Mouse (Mus musculus): ENCODE measurements around the gene Fgr. TPM values are rescaled to one million over a fixed set of nuclear protein-coding genes. Genes with fewer than 3 reads are reported as not detected.

Fgr gene
- polyA plus RNA-seq, 1 experiment from 2014 or later, result 0.08 TPM

GRCm38 (mm10) chr4:132950999-132951398 is 22.9 kb upstream of the Fgr start:
- WGBS, result 48% methylated on average over 2 of the region's 2 CpGs
- DNase-seq (ENCODE audit: low spot score), result no peak
- no peak for ATAC-seq (replicated peaks; ENCODE audit: insufficient number of reproducible peaks, low FRiP score, low TSS enrichment, low read depth)

GRCm38 (mm10) chr4:132954530-132955394 is 19.1 kb upstream of the Fgr start:
- WGBS, result 67% methylated on average over 7 of the region's 7 CpGs
- no peak overlapping the region for H3K4me3 ChIP-seq (ENCODE audit: low read depth, low read length)
- ATAC-seq (replicated peaks; ENCODE audit: insufficient number of reproducible peaks, low FRiP score, low TSS enrichment, low read depth) (no peak), DNase-seq (ENCODE audit: low spot score) (no peak)
- no peaks in the 10 kb centered on the region for H3K27me3 ChIP-seq (ENCODE audit: control insufficient read depth, insufficient read depth, low read length)
- H3K9ac ChIP-seq (replicated peaks; ENCODE audit: low read length), result no peak overlapping the region
- H3K9me3 ChIP-seq (replicated peaks; ENCODE audit: control insufficient read depth, low read length), result no peaks in the 10 kb centered on the region
- H3K27ac ChIP-seq (replicated peaks; ENCODE audit: low read depth, low read length), result no peak overlapping the region; the same call in 1 of the 2 replicates
- 0 out of 2 replicates have a peak, but pooled peaks cover 3% of the 10 kb centered on the region for H3K4me1 ChIP-seq (ENCODE audit: control insufficient read depth, insufficient read depth, low read length)
- no peaks in the 10 kb centered on the region for H3K36me3 ChIP-seq (replicated peaks; ENCODE audit: control insufficient read depth, insufficient read depth, low read depth, low read length)
- H3K4me2 ChIP-seq (ENCODE audit: low read depth, low read length), result no peak overlapping the region

More at GRCm38 (mm10) chr4:132950999-132951398, 22.9 kb upstream of the Fgr start:
- Histone ChIP-seq H3K4me1 (ENCODE audit: control insufficient read depth, insufficient read depth, low read length) (peaks cover 3% of the 10 kb centered on the region; the same call in 1 of the 2 replicates), H3K4me3 (ENCODE audit: low read depth, low read length) (no peak overlapping the region), H3K9me3 (replicated peaks; ENCODE audit: control insufficient read depth, low read length) (no peaks in the 10 kb centered on the region), H3K27me3 (ENCODE audit: control insufficient read depth, insufficient read depth, low read length) (no peaks in the 10 kb centered on the region), H3K27ac (replicated peaks; ENCODE audit: low read depth, low read length) (no peak overlapping the region), H3K9ac (replicated peaks; ENCODE audit: low read length) (no peak overlapping the region), H3K36me3 (replicated peaks; ENCODE audit: control insufficient read depth, insufficient read depth, low read depth, low read length) (no peaks in the 10 kb centered on the region), H3K4me2 (ENCODE audit: low read depth, low read length) (no peak overlapping the region)

- H3K4me1 ChIP-seq (ENCODE audit: control insufficient read depth, insufficient read depth, low read length), result 0 out of 2 replicates have a peak, but pooled peaks cover 3% of the 10 kb centered on the region
- WGBS, result 31% methylated on average over 2 of the region's 2 CpGs
- H3K27ac ChIP-seq (replicated peaks; ENCODE audit: low read depth, low read length), result peak overlapping the region; percentile 44
- no peak overlapping the region for H3K9ac ChIP-seq (replicated peaks; ENCODE audit: low read length)
- no peaks in the 10 kb centered on the region for H3K9me3 ChIP-seq (replicated peaks; ENCODE audit: control insufficient read depth, low read length)
- H3K27me3 ChIP-seq (ENCODE audit: control insufficient read depth, insufficient read depth, low read length), result no peaks in the 10 kb centered on the region
- no peak for DNase-seq (ENCODE audit: low spot score)
- H3K4me3 ChIP-seq (ENCODE audit: low read depth, low read length), result no peak overlapping the region
- no peak overlapping the region for H3K4me2 ChIP-seq (ENCODE audit: low read depth, low read length)
- ATAC-seq (replicated peaks; ENCODE audit: insufficient number of reproducible peaks, low FRiP score, low TSS enrichment, low read depth), result no peak
- no peaks in the 10 kb centered on the region for H3K36me3 ChIP-seq (replicated peaks; ENCODE audit: control insufficient read depth, insufficient read depth, low read depth, low read length)
These were observed 18.5 kb upstream of the Fgr start for GRCm38 (mm10) chr4:132955395-132955791.

- H3K9ac ChIP-seq (replicated peaks; ENCODE audit: low read length), result peak overlapping the region; percentile 15; the same call in 1 of the 2 replicates
- H3K9me3 ChIP-seq (replicated peaks; ENCODE audit: control insufficient read depth, low read length), result no peaks in the 10 kb centered on the region
- H3K36me3 ChIP-seq (replicated peaks; ENCODE audit: control insufficient read depth, insufficient read depth, low read depth, low read length), result no peaks in the 10 kb centered on the region
- H3K4me2 ChIP-seq (ENCODE audit: low read depth, low read length), result no peak overlapping the region
- peak; percentile 70 for DNase-seq (ENCODE audit: low spot score)
- ATAC-seq (replicated peaks; ENCODE audit: insufficient number of reproducible peaks, low FRiP score, low TSS enrichment, low read depth), result peak; percentile 82
- H3K4me3 ChIP-seq (ENCODE audit: low read depth, low read length), result no peak overlapping the region
- WGBS, result 6% methylated on average over 10 of the region's 10 CpGs
- H3K4me1 ChIP-seq (ENCODE audit: control insufficient read depth, insufficient read depth, low read length), result 0 out of 2 replicates have a peak, but pooled peaks cover 3% of the 10 kb centered on the region
- H3K27ac ChIP-seq (replicated peaks; ENCODE audit: low read depth, low read length), result peak overlapping the region; percentile 61
- H3K27me3 ChIP-seq (ENCODE audit: control insufficient read depth, insufficient read depth, low read length), result no peaks in the 10 kb centered on the region
These were observed 14.9 kb upstream of the Fgr start for GRCm38 (mm10) chr4:132958741-132959678.

DNA sequence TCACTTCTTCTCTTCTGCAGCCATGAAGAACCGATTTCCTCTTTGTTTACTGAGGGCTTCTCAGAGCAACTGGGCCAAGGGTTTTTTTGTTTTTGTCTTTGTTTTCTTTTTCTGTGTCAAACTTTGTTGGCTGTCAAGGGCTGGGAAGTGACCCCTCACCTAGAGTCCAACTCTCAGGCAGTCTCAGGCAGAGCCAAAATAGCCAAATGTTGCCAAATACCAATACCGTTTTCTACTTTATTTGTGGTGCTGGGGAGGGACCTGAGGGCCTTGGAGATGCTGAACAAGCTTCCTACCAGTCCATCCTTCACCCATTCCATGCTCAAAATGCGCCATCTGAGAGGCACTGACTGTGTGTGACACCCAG is 14.2 kb upstream of the Fgr start:
- no peak overlapping the region for H3K4me3 ChIP-seq (ENCODE audit: low read depth, low read length)

DNA sequence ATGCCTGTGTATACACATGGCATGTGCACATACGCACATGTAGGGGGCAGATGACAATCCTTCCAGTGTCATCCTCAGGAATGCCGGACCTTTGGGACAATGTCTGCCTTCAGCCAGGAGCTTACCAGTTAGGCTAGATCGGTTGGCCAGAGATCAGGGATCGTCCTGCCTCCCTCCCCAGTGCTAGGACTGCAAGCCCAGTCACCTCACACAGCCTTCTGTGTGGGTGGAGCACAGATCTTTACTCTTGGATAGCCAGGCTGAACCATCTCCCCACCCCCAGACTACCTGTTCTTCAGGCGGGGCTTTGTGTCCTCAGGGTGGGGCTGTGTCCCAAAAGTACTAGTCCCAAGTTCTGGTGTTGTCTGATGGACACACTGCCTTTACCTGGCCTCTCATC is 13.6 kb upstream of the Fgr start:
- H3K4me3 ChIP-seq (ENCODE audit: low read depth, low read length), result no peak overlapping the region
- H3K36me3 ChIP-seq (replicated peaks; ENCODE audit: control insufficient read depth, insufficient read depth, low read depth, low read length), result no peaks in the 10 kb centered on the region
- H3K4me1 ChIP-seq (ENCODE audit: control insufficient read depth, insufficient read depth, low read length), result 0 out of 2 replicates have a peak, but pooled peaks cover 3% of the 10 kb centered on the region
- no peak overlapping the region for H3K27ac ChIP-seq (replicated peaks; ENCODE audit: low read depth, low read length)
- DNase-seq (ENCODE audit: low spot score) (no peak), ATAC-seq (replicated peaks; ENCODE audit: insufficient number of reproducible peaks, low FRiP score, low TSS enrichment, low read depth) (no peak)
- no peak overlapping the region for H3K4me2 ChIP-seq (ENCODE audit: low read depth, low read length)
- H3K27me3 ChIP-seq (ENCODE audit: control insufficient read depth, insufficient read depth, low read length), result no peaks in the 10 kb centered on the region
- WGBS, result 55% methylated on average over 5 of the region's 5 CpGs
- H3K9me3 ChIP-seq (replicated peaks; ENCODE audit: control insufficient read depth, low read length), result no peaks in the 10 kb centered on the region
- H3K9ac ChIP-seq (replicated peaks; ENCODE audit: low read length), result no peak overlapping the region

More for the DNA sequence above, 14.2 kb upstream of the Fgr start:
- DNase-seq (ENCODE audit: low spot score) (no peak), ATAC-seq (replicated peaks; ENCODE audit: insufficient number of reproducible peaks, low FRiP score, low TSS enrichment, low read depth) (no peak)
- Histone ChIP-seq H3K9me3 (replicated peaks; ENCODE audit: control insufficient read depth, low read length) (no peaks in the 10 kb centered on the region), H3K4me1 (ENCODE audit: control insufficient read depth, insufficient read depth, low read length) (0 out of 2 replicates have a peak, but pooled peaks cover 3% of the 10 kb centered on the region), H3K4me2 (ENCODE audit: low read depth, low read length) (no peak overlapping the region), H3K27me3 (ENCODE audit: control insufficient read depth, insufficient read depth, low read length) (no peaks in the 10 kb centered on the region), H3K36me3 (replicated peaks; ENCODE audit: control insufficient read depth, insufficient read depth, low read depth, low read length) (no peaks in the 10 kb centered on the region), H3K9ac (replicated peaks; ENCODE audit: low read length) (no peak overlapping the region), H3K27ac (replicated peaks; ENCODE audit: low read depth, low read length) (peak overlapping the region; percentile 61; the same call in 1 of the 2 replicates)
- WGBS, result 37% methylated on average over 3 of the region's 3 CpGs

- no peaks in the 10 kb centered on the region for H3K27me3 ChIP-seq (ENCODE audit: control insufficient read depth, insufficient read depth, low read length)
- H3K4me2 ChIP-seq (ENCODE audit: low read depth, low read length), result no peak overlapping the region
- no peak for ATAC-seq (replicated peaks; ENCODE audit: insufficient number of reproducible peaks, low FRiP score, low TSS enrichment, low read depth)
- no peak for DNase-seq (ENCODE audit: low spot score)
- no peak overlapping the region for H3K9ac ChIP-seq (replicated peaks; ENCODE audit: low read length)
- 67% methylated on average over 13 of the region's 13 CpGs for WGBS
- H3K4me1 ChIP-seq (ENCODE audit: control insufficient read depth, insufficient read depth, low read length), result 0 out of 2 replicates have a peak, but pooled peaks cover 3% of the 10 kb centered on the region
- H3K9me3 ChIP-seq (replicated peaks; ENCODE audit: control insufficient read depth, low read length), result no peaks in the 10 kb centered on the region
- no peak overlapping the region for H3K4me3 ChIP-seq (ENCODE audit: low read depth, low read length)
- no peak overlapping the region for H3K27ac ChIP-seq (replicated peaks; ENCODE audit: low read depth, low read length)
- H3K36me3 ChIP-seq (replicated peaks; ENCODE audit: control insufficient read depth, insufficient read depth, low read depth, low read length), result no peaks in the 10 kb centered on the region
These were observed 12.8 kb upstream of the Fgr start for GRCm38 (mm10) chr4:132960864-132961639.

All from embryonic facial prominence, embryonic 11.5 days (tissue).